Mouse (Mus musculus) adrenal gland, postnatal 0 days (tissue): ENCODE measurements around the gene Map4k1. TPM values are rescaled to one million over a fixed set of nuclear protein-coding genes. Genes with fewer than 3 reads are reported as not detected.

ENCODE experiments used
- microRNA-seq: library from miRNA; unstranded; fragments of <30 nt; microRNA quantifications from one replicate; pipeline ENCODE4, GENCODE M21; 2016; ENCODE audit warnings: borderline replicate concordance; ENCODE audit not compliant: insufficient number of aligned reads
- polyA plus RNA-seq: library from polyadenylated mRNA; unstranded; fragments of >200 nt; fragmentation: Nextera tagmentation; extraction: Ambion mirVana; gene quantifications from 2 replicates; pipeline ENCODE4 v1.2.1, GENCODE M21; 2015

Map4k1 gene
- 2.1 and 8.1 TPM in 2 replicates for polyA plus RNA-seq

GRCm38 (mm10) chr7:28981651-28982273, at the start of gene Map4k1, which contains the start of gene Eif3k:
TSS of gene Map4k1 (plus strand) at chr7:28982050.
TSS of gene Eif3k (minus strand) at chr7:28981864.

GRCm38 (mm10) chr7:28961927-28962670, 19.8 kb upstream of the Map4k1 start, which contains the start of gene Actn4:
TSS of gene Actn4 (minus strand) at chr7:28962340.

Small RNAs within 50 kb of the gene (microRNA-seq; reads per million reads assigned to microRNA genes)
- not detected for gene Gm44408

Other genes with a start within 250 kb of the Map4k1 start
- 130 and 197 TPM in 2 replicates for gene Mrps12, start 240.2 kb upstream of the Map4k1 start, polyA plus RNA-seq
- gene Sars2, start 240.1 kb upstream of the Map4k1 start, polyA plus RNA-seq, result 7.9 and 19.9 TPM in 2 replicates
- not detected in 2 replicates for gene Ccer2, start 225.9 kb upstream of the Map4k1 start, polyA plus RNA-seq
- 46.5 and 52.2 TPM in 2 replicates for gene Sirt2, start 215.3 kb upstream of the Map4k1 start, polyA plus RNA-seq
- 30.7 and 43.9 TPM in 2 replicates for gene Nfkbib, start 214.5 kb upstream of the Map4k1 start, polyA plus RNA-seq
- 3.0 and 5.3 TPM in 2 replicates for gene Rinl, start 193.1 kb upstream of the Map4k1 start, polyA plus RNA-seq
- gene Hnrnpl, start 173.5 kb upstream of the Map4k1 start, polyA plus RNA-seq, result 156 and 183 TPM in 2 replicates
- gene Ech1, start 156.8 kb upstream of the Map4k1 start, polyA plus RNA-seq, result 541 and 544 TPM in 2 replicates
- 18.2 and 18.7 TPM in 2 replicates for gene Lgals4, start 148.2 kb upstream of the Map4k1 start, polyA plus RNA-seq
- gene Lgals7, start 118.2 kb upstream of the Map4k1 start, polyA plus RNA-seq, result 9.4 and 14.7 TPM in 2 replicates
- 0.46 TPM in 1 of 2 replicates, not detected in the other for gene Capn12, start 100.6 kb upstream of the Map4k1 start, polyA plus RNA-seq
- 121 and 144 TPM in 2 replicates for gene Actn4, start 19.7 kb upstream of the Map4k1 start, polyA plus RNA-seq
- gene Eif3k, start 186 bp upstream of the Map4k1 start, polyA plus RNA-seq, result 348 and 365 TPM in 2 replicates
- gene Ryr1, start 143.1 kb downstream of the Map4k1 start, polyA plus RNA-seq, result 0.41 and 1.5 TPM in 2 replicates
- 0.65 and 0.72 TPM in 2 replicates for gene Rasgrp4, start 152.8 kb downstream of the Map4k1 start, polyA plus RNA-seq
- gene Fam98c, start 174.2 kb downstream of the Map4k1 start, polyA plus RNA-seq, result 22.0 and 30.3 TPM in 2 replicates
- gene Ggn, start 188.2 kb downstream of the Map4k1 start, polyA plus RNA-seq, result 0.65 and 1.1 TPM in 2 replicates
- 2.3 and 3.7 TPM in 2 replicates for gene Spred3, start 188.4 kb downstream of the Map4k1 start, polyA plus RNA-seq
- 266 and 370 TPM in 2 replicates for gene Psmd8, start 198.7 kb downstream of the Map4k1 start, polyA plus RNA-seq
- gene Catsperg1, start 232.0 kb downstream of the Map4k1 start, polyA plus RNA-seq, result 0.76 and 1.7 TPM in 2 replicates